Mouse (Mus musculus) thymus, postnatal 36 days (tissue): ENCODE measurements around the gene Zbtb11.
"Not testable (repeated sequence)": the region's sequence is repeated elsewhere in the genome, so short reads cannot be mapped to it uniquely, and the experiment has no call there.

Source experiments
- DNase-seq, 2 experiments: peaks; one replicate each; pipeline ENCODE4 v3.0.0; 2022; ENCODE audit warnings: mixed read lengths in 2 of 2

Zbtb11 gene

DNA sequence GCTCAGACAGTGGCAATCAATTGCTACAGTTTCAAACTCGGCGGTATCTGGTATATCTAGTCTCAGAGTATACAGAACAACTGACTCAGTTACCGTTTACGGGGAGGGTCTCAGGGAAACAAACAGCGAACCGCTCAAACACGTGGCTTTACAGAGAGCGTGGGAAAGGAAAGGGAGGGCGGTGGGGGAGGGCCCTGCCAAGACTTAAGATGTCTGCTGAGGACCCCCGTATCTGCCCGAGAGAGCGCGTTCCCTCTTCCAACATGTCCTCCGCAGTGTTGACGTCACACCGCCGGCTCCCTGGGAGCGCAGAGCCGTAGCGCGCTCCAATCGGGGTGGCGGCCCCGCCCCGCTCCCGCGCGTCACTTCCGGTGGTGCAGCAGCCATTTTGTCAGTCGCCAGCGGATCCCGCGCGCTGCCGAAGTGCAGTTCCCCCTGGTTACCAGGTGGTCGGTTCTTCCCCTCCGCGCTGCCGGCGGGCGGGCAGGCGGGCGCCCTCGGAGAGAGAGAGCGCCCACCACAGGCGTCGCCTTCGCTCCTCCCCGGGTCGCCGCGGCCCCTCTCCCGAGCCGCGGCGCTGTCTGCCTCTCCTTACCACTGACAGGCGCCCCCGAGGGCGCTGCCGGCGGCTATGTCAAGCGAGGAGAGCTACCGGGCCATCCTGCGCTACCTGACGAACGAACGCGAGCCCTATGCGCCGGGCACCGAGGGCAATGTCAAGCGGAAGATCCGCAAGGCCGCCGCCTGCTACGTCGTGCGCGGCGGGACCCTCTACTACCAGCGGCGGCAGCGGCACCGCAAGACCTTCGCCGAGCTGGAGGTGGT lies at the start of gene Zbtb11:
Gene Zbtb11 (plus strand): TSS at position 453 of the 825 bp plus-strand sequence.
- DNase-seq, result peak; percentile 99

DNA sequence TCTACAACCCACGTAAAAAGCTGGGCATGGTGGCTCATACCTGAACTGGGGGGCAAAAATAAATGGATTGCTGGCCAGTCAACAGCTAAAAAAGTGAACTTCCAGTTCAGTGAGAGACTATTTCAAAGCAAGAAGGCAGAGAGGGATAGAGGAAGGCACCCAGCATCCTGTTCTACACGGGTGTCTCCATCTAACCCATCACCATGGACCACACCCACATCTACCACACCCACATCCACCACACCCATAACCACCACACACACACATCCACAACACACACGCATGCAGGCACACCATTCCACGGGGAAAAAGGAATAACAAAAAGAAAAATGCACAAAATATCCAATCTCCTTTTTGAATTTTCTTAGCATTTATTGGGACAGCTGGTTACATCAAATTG lies 49.7 kb upstream of the Zbtb11 start:
- no peak for DNase-seq

DNA sequence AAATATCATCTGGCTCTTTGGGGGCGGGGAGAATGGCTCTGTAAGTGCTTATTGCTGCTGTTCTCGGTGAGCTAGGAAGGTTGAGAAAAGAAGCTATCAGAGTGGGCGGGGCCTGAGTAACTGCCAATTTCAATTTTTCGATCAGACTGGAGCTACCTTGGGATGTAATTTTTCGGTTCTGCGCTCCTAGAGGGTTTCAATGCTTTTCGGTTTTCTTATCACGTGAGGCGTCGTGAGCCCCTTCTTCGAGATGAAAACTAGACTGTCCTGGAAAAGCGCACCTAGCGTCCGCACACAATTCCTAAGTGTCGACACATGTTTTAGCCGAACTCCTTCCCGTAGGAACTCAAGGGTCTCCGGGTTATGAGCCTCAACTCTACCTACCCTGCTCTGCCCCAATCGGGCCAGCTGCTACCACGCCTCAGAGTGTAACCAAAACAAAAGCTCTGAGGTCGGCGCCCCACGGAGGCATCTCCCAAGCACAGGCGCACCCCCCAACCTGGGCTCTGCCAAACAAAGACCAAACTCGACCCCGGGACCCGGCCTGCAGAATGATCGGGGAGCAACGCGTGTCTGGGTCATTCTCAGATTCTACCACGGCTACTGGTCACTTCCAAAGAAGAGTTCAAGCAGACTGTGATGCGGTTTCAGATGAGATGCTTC lies 39.9 kb upstream of the Zbtb11 start:
- peak; percentile 72 to 76 for DNase-seq

- DNase-seq, result peak; percentile 89 to 94
Observed at GRCm38 (mm10) chr16:55934453-55935037, 39.1 kb upstream of the Zbtb11 start, which contains the start of gene Cep97. TSS of gene Cep97 (minus strand) at chr16:55934855.

- no peak for DNase-seq
Observed at GRCm38 (mm10) chr16:55938761-55939160, 34.9 kb upstream of the Zbtb11 start.

- DNase-seq, result peak; percentile 58 to 72
Observed at GRCm38 (mm10) chr16:55939703-55940102, 34.0 kb upstream of the Zbtb11 start.

- DNase-seq, result no peak
Observed at GRCm38 (mm10) chr16:55940781-55941180, 32.9 kb upstream of the Zbtb11 start.

- DNase-seq, result no peak
Observed at GRCm38 (mm10) chr16:55947266-55947665, 26.4 kb upstream of the Zbtb11 start.

GRCm38 (mm10) chr16:55947876-55948410 lies 25.7 kb upstream of the Zbtb11 start:
- not testable (repeated sequence) for DNase-seq

- peak; percentile 89 to 92 for DNase-seq
Observed at GRCm38 (mm10) chr16:55948963-55949362, 24.7 kb upstream of the Zbtb11 start.

- no peak for DNase-seq
Observed at GRCm38 (mm10) chr16:55950462-55950861, 23.2 kb upstream of the Zbtb11 start.

DNA sequence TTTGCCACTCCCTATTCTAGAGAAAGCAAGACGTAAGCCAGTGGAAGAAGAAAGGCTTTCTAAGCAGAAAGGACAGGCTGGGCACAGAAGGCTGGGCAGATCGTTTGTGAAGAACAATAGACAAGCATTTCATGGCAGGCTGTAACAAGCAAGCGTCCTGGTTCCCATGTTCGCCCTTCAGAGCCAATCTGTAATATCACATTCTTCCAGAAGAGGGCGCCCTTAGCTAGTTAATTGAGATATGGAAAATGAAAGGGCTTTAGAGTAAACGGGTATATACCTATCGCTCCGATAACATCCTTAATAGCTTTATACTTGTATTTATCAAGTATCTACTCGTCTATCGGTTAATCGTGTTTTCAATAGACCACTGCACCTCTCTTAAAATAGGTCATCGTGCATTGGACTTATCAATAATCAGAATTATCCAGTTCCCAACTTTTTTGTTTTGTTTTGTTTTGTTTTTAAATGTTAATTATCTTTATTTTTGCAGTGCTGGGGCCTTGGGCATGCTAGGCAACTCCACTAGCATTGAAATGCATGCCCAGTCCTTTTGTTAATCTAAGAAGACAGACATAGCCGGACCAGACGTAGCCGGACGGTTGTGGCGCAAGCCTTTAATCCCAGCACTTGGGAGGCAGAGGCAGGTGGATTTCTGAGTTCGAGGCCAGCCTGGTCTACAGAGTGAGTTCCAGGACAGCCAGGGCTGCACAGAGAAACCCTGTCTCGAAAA lies 22.6 kb upstream of the Zbtb11 start:
- DNase-seq, result peak; percentile 63 to 74

GRCm38 (mm10) chr16:55951679-55952327 lies 21.9 kb upstream of the Zbtb11 start:
- no peak for DNase-seq

DNA sequence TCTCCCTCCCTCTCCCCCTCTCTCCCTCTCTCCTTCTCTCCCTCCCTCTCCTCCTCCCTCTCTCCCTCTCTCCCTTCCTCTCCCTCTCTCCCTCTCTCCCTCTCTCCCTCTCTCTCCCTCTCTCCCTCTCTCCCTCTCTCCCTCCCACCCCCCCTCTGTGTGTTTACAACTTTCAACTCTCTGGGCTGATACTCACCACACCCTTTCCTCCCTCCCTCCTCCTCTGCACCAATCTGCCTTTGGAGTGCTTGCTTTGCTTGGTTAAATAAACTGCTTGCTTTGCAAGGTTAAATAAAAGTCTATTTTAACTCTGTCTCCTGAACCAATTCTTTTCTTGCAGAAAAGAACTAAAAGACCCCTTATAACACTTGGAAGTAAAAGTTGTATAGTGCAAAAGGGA lies 20.9 kb upstream of the Zbtb11 start:
- peak in 1 of 2 experiments; percentile 45 for DNase-seq

GRCm38 (mm10) chr16:55954196-55954595 lies 19.5 kb upstream of the Zbtb11 start:
- DNase-seq, result not testable (repeated sequence)

GRCm38 (mm10) chr16:55963068-55963467 lies 10.6 kb upstream of the Zbtb11 start:
- DNase-seq, result not testable (repeated sequence)

GRCm38 (mm10) chr16:55964126-55964949 lies 9.3 kb upstream of the Zbtb11 start:
- DNase-seq, result no peak

DNA sequence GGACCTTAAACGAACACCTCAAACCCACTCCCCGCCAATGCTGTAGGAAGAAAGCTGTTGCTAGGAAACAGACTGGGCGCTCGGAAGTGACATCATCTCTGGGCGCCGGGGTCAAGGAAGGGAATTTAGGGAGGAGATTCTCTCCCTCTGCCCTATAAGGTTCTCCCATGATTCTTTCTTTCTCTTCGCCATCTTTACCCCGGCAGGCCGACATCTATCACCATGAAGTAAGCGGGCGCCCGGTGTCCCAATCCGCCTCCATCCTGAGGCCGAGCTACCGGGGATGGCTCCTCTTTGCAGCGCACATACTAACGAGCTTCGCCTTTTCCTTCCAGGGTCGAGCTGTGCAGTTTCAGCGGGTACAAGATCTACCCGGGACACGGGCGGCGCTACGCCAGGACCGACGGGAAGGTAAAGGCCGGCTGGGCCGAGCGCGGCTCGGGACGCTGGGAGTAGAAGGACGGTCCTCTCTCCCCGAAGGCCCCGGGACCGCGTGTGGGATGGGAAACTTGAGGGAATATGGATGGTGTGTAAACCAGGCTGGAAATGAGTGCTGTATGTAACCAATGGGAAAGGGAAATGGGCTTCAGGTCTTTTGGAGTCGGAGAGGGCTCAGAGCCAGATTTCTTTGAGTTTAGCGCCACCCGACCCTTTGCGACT lies 7.3 kb upstream of the Zbtb11 start, which contains the start of gene Rpl24:
Gene Rpl24 (plus strand): TSS at position 64 of the 660 bp plus-strand sequence.
- DNase-seq, result peak; percentile 89 to 92

GRCm38 (mm10) chr16:55967221-55967620 lies 6.5 kb upstream of the Zbtb11 start:
- no peak for DNase-seq

DNA sequence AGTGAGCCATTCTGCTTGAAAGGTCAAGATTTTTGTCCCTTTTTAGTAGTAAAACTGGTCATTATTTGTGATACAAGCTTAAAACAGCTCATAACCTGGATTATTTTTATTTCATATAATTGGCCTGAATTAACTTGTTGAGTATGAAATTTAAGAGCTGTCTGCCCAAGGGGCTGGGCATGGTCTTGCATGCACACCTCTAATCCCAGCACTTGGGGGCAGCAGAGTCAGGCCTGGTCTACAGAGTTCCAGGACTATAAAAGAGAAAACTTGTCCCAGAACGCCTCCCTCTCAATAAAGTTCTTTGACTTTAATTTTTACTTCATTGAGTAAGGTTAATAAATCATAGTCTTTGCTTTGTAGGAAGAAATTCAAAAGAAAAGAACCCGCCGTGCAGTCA lies 4.5 kb upstream of the Zbtb11 start:
- peak; percentile 55 for DNase-seq
